Mouse (Mus musculus) intestine, postnatal 0 days (tissue): ENCODE results near the gene Olfr156. TPM values are rescaled to one million over a fixed set of nuclear protein-coding genes. Genes with fewer than 3 reads are reported as not detected.

ENCODE experiments used
- ATAC-seq: fragments of 200-750 bp; cut with Nextera tagmentation; 2 replicates; pipeline ENCODE4 v1.8.0; 2017; ENCODE audit warnings: mild to moderate bottlenecking, moderate TSS enrichment, moderate library complexity
- H3K27ac ChIP-seq: fragments of 300-500 bp; sonication (generic); 2 replicates; pipeline ENCODE4 v1.5.1; 2014; ENCODE audit warnings: mild to moderate bottlenecking, low read depth, low read length, moderate library complexity
- H3K27me3 ChIP-seq: fragments of 300-500 bp; sonication (generic); replicated peaks from 2 replicates; pipeline ENCODE4 v1.6.1; 2014; ENCODE audit warnings: low read length, mixed read lengths; ENCODE audit not compliant: control insufficient read depth, insufficient read depth
- H3K36me3 ChIP-seq: fragments of 300-500 bp; sonication (generic); 2 replicates; pipeline ENCODE4 v1.6.1; 2014; ENCODE audit warnings: mild to moderate bottlenecking, moderate library complexity; ENCODE audit not compliant: control insufficient read depth, insufficient read depth
- H3K4me1 ChIP-seq: fragments of 300-500 bp; sonication (generic); replicated peaks from 2 replicates; pipeline ENCODE4 v1.6.1; 2014; ENCODE audit warnings: antibody characterized with exemption, low read length, mixed read lengths; ENCODE audit not compliant: control insufficient read depth, insufficient read depth
- H3K4me2 ChIP-seq: fragments of 300-500 bp; sonication (generic); replicated peaks from 2 replicates; pipeline ENCODE4 v1.6.1; 2014; ENCODE audit warnings: low read depth, mild to moderate bottlenecking, moderate library complexity
- H3K4me3 ChIP-seq: fragments of 300-500 bp; sonication (generic); 2 replicates; pipeline ENCODE4 v1.5.1; 2014; ENCODE audit warnings: low read depth, low read length
- H3K9ac ChIP-seq: fragments of 300-500 bp; sonication (generic); 2 replicates; pipeline ENCODE4 v1.6.1; 2014; ENCODE audit warnings: mild to moderate bottlenecking, low read depth, low read length
- H3K9me3 ChIP-seq: fragments of 300-500 bp; sonication (generic); 2 replicates; pipeline ENCODE4 v1.6.1; 2016; ENCODE audit warnings: mixed run types; ENCODE audit not compliant: control insufficient read depth
- CTCF ChIP-seq: sonication (generic); IDR thresholded peaks from 2 replicates; pipeline ENCODE4 v1.5.1; 2016; ENCODE audit warnings: low read depth, mild to moderate bottlenecking, control low read depth, antibody characterized with exemption, moderate library complexity
- WGBS: fragments of 180-500 bp; shearing (Covaris S2); extraction: QIAGEN DNeasy Blood & Tissue Kit; methylation state at CpG from one replicate; pipeline ENCODE4 v1.1.7; 2014; 5-methylcytosine and 5-hydroxymethylcytosine counted together
- polyA plus RNA-seq: library from polyadenylated mRNA; unstranded; fragments of >200 nt; fragmentation: Nextera tagmentation; extraction: Ambion mirVana; gene quantifications from 2 replicates; pipeline ENCODE4 v1.2.1, GENCODE M21; 2015

Gene Olfr156
- polyA plus RNA-seq, 1 experiment from 2014 or later = not detected

- H3K36me3 ChIP-seq = no peaks in the 10 kb centered on the region
Observed at GRCm38 (mm10) chr4:43851265-43851664, 27.6 kb upstream of the Olfr156 start, which contains the start of gene Olfr155. Gene Olfr155, plus strand, starts transcription at chr4:43851565.

GRCm38 (mm10) chr4:43840101-43840500 lies 16.4 kb upstream of the Olfr156 start, which contains the start of gene Olfr157:
Gene Olfr157, minus strand, starts transcription at chr4:43840201.
- Histone ChIP-seq H3K4me2 (no peak within 1 kb of the TSS), H3K27ac (no peak within 1 kb of the TSS), H3K36me3 (no peaks in the 10 kb centered on the region), H3K9ac (no peak within 1 kb of the TSS), H3K9me3 (no peaks in the 10 kb centered on the region), H3K4me3 (no peak within 1 kb of the TSS), H3K27me3 (no peaks in the 10 kb centered on the region), H3K4me1 (no peaks in the 10 kb centered on the region)
- 44% methylated on average over 1 of the region's 1 CpGs for WGBS
- no peak for ATAC-seq
- no peak for TF ChIP-seq CTCF

More at GRCm38 (mm10) chr4:43851265-43851664, 27.6 kb upstream of the Olfr156 start, which contains the start of gene Olfr155:
- no peaks in the 10 kb centered on the region for H3K9me3 ChIP-seq
- no peak for ATAC-seq
- no peak within 1 kb of the TSS for H3K9ac ChIP-seq
- H3K4me3 ChIP-seq = no peak within 1 kb of the TSS
- H3K4me2 ChIP-seq = no peak within 1 kb of the TSS
- H3K27ac ChIP-seq = no peak within 1 kb of the TSS
- TF ChIP-seq CTCF = no peak
- H3K27me3 ChIP-seq = no peaks in the 10 kb centered on the region
- no peaks in the 10 kb centered on the region for H3K4me1 ChIP-seq
- 86% methylated on average over 6 of the region's 6 CpGs for WGBS

GRCm38 (mm10) chr4:43838326-43838725 lies 14.6 kb upstream of the Olfr156 start:
- no peak for TF ChIP-seq CTCF
- Histone ChIP-seq H3K27me3 (no peaks in the 10 kb centered on the region), H3K4me1 (no peaks in the 10 kb centered on the region), H3K4me3 (no peak overlapping the region), H3K9me3 (no peaks in the 10 kb centered on the region), H3K27ac (no peak overlapping the region), H3K9ac (no peak overlapping the region), H3K36me3 (no peaks in the 10 kb centered on the region), H3K4me2 (no peak overlapping the region)
- no peak for ATAC-seq
- 61% methylated on average over 3 of the region's 3 CpGs for WGBS

- H3K4me3 ChIP-seq = no peak overlapping the region
- H3K27me3 ChIP-seq = no peaks in the 10 kb centered on the region
- no peaks in the 10 kb centered on the region for H3K4me1 ChIP-seq
- no peaks in the 10 kb centered on the region for H3K36me3 ChIP-seq
- H3K4me2 ChIP-seq = no peak overlapping the region
- no peaks in the 10 kb centered on the region for H3K9me3 ChIP-seq
- 58% methylated on average over 4 of the region's 4 CpGs for WGBS
- TF ChIP-seq CTCF = no peak
- H3K9ac ChIP-seq = no peak overlapping the region
- H3K27ac ChIP-seq = no peak overlapping the region
- no peak for ATAC-seq
Observed at GRCm38 (mm10) chr4:43834749-43835148, 11.1 kb upstream of the Olfr156 start.

GRCm38 (mm10) chr4:43833752-43834151 lies 10.1 kb upstream of the Olfr156 start:
- TF ChIP-seq CTCF = no peak
- Histone ChIP-seq H3K27me3 (no peaks in the 10 kb centered on the region), H3K4me2 (no peak overlapping the region), H3K36me3 (no peaks in the 10 kb centered on the region), H3K9ac (no peak overlapping the region), H3K4me3 (no peak overlapping the region), H3K9me3 (no peaks in the 10 kb centered on the region), H3K27ac (no peak overlapping the region), H3K4me1 (no peaks in the 10 kb centered on the region)
- 73% methylated on average over 5 of the region's 5 CpGs for WGBS
- no peak for ATAC-seq

GRCm38 (mm10) chr4:43832031-43832430 lies 8.3 kb upstream of the Olfr156 start:
- ATAC-seq = no peak
- Histone ChIP-seq H3K27me3 (no peaks in the 10 kb centered on the region), H3K36me3 (no peaks in the 10 kb centered on the region), H3K4me1 (no peaks in the 10 kb centered on the region), H3K9me3 (no peaks in the 10 kb centered on the region), H3K4me3 (no peak overlapping the region), H3K27ac (no peak overlapping the region), H3K4me2 (no peak overlapping the region), H3K9ac (no peak overlapping the region)
- TF ChIP-seq CTCF = peak; percentile 35; the same call in 1 of the 2 replicates
- 67% methylated on average over 5 of the region's 5 CpGs for WGBS

- 93% methylated on average over 4 of the region's 4 CpGs for WGBS
- no peak overlapping the region for H3K9ac ChIP-seq
Observed at GRCm38 (mm10) chr4:43828806-43829205, 5.1 kb upstream of the Olfr156 start.

More at GRCm38 (mm10) chr4:43828806-43829205, 5.1 kb upstream of the Olfr156 start:
- no peaks in the 10 kb centered on the region for H3K4me1 ChIP-seq
- no peaks in the 10 kb centered on the region for H3K9me3 ChIP-seq
- H3K27ac ChIP-seq = no peak overlapping the region
- no peaks in the 10 kb centered on the region for H3K36me3 ChIP-seq
- no peak for ATAC-seq
- no peak overlapping the region for H3K4me2 ChIP-seq
- H3K4me3 ChIP-seq = no peak overlapping the region
- no peak for TF ChIP-seq CTCF
- no peaks in the 10 kb centered on the region for H3K27me3 ChIP-seq
